Mouse (Mus musculus) heart, embryonic 14.5 days (tissue): ENCODE results near the gene Gad2. TPM values are rescaled to one million over a fixed set of nuclear protein-coding genes. Genes with fewer than 3 reads are reported as not detected.

Experiments used
- microRNA-seq: library from miRNA; unstranded; fragments of <30 nt; microRNA quantifications from one replicate; pipeline ENCODE4, GENCODE M21; 2016
- polyA plus RNA-seq: library from polyadenylated mRNA; unstranded; fragments of >200 nt; fragmentation: Nextera tagmentation; extraction: Ambion mirVana; gene quantifications from 2 replicates; pipeline ENCODE4 v1.2.1, GENCODE M21; 2014

Gad2 gene
- polyA plus RNA-seq, 1 experiment from 2014 or later: 0.68 TPM

Small RNA genes within 50 kb of the gene (microRNA-seq; reads per million reads assigned to microRNA genes)
- gene Gm23636 (not detected), gene Mir3967 (not detected)

Other genes starting within 250 kb of the Gad2 start
- 1.6 and 1.7 TPM in 2 replicates for gene Apbb1ip, start 151.9 kb downstream of the Gad2 start, polyA plus RNA-seq